In the genomic region with DNA sequence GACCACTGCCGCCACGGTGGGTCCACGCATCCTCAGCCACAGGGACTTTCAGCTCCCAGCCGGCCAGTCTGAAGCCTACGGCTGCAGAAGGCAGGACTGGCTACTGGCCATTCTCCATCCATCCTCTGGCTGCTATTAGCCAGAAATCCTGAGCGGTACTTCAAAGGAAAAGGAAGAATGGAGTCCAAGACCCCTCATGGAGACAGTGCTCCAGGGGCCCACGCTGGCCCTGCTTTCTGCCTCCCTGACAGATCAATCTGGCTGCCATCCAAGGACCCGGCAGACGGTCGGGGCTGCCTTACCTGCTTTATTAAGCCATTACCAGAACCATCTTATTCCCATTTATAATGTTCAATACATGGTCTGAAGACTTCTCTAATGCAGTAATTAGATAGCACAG, we compare ENCODE assay signal across 10 mouse cellular contexts.
DNase-seq lines count a peak whose midpoint lies in the region; ATAC-seq and TF ChIP-seq lines count a peak whose summit lies in the region.
"Had no signal": no experiment of that assay in that cellular context is flagged by ENCODE, and none has a peak within 500 bp of the region (broad histone marks: within the 10 kb centered on the region; RNA-seq: fewer than 3 reads in every experiment).

No protein-coding gene starts in this region.

- TF ChIP-seq EP300 in stomach, postnatal 0 days (optimal IDR thresholded peaks at IDR 0.05), result no peak

- peak; percentile 65 for DNase-seq in intestine, embryonic 14.5 days (ENCODE audit: low spot score)
- peak; percentile 54 for DNase-seq in midbrain, embryonic 14.5 days
- no peak for DNase-seq in stomach, postnatal 0 days (ENCODE audit: low spot score)
- no peak for DNase-seq in right cerebral cortex, postnatal 4 days
- no peak for DNase-seq in layer of hippocampus, postnatal 25 days (ENCODE audit: extremely low spot score in 1 of 2, low spot score in 1 of 2)
- DNase-seq: gastrocnemius, adult 2 months had no signal

- no peak overlapping the region for H3K9ac ChIP-seq in intestine, embryonic 14.5 days (ENCODE audit: low read length)
- H3K9ac ChIP-seq in intestine, postnatal 0 days (ENCODE audit: low read depth, low read length), result no peak overlapping the region
- H3K9ac ChIP-seq in hindbrain, embryonic 13.5 days, result peak overlapping the region; percentile 44; the same call in 1 of the 2 replicates
- no peak overlapping the region for H3K9ac ChIP-seq in midbrain, embryonic 14.5 days (replicated peaks; ENCODE audit: low read length)
- H3K9ac ChIP-seq in stomach, postnatal 0 days (ENCODE audit: low read length), result no peak overlapping the region
- H3K9ac ChIP-seq: lung, embryonic 15.5 days had no signal

- WGBS in intestine, embryonic 14.5 days, result 35% methylated on average over 10 of the region's 10 CpGs
- 58% methylated on average over 10 of the region's 10 CpGs for WGBS in intestine, postnatal 0 days
- WGBS in hindbrain, embryonic 13.5 days, result 28% methylated on average over 10 of the region's 10 CpGs
- WGBS in midbrain, embryonic 14.5 days, result 14% methylated on average over 10 of the region's 10 CpGs
- 39% methylated on average over 10 of the region's 10 CpGs for WGBS in stomach, postnatal 0 days

- H3K4me3 ChIP-seq in intestine, embryonic 14.5 days (ENCODE audit: low read depth, low read length), result no peak overlapping the region
- no peak overlapping the region for H3K4me3 ChIP-seq in intestine, postnatal 0 days (ENCODE audit: low read depth, low read length)
- no peak overlapping the region for H3K4me3 ChIP-seq in hindbrain, embryonic 13.5 days
- no peak overlapping the region for H3K4me3 ChIP-seq in midbrain, embryonic 14.5 days (replicated peaks; ENCODE audit: low read depth, low read length)
- H3K4me3 ChIP-seq in stomach, postnatal 0 days (ENCODE audit: low read depth, low read length), result no peak overlapping the region
- H3K4me3 ChIP-seq: layer of hippocampus, adult 2 months; lung, embryonic 15.5 days had no signal

- TF ChIP-seq CTCF in intestine, postnatal 0 days (IDR thresholded peaks at IDR 0.05; ENCODE audit: low read depth), result no peak
- no peak for TF ChIP-seq CTCF in stomach, postnatal 0 days (IDR thresholded peaks at IDR 0.05; ENCODE audit: low read depth)

- no peaks in the 10 kb centered on the region for H3K27me3 ChIP-seq in intestine, embryonic 14.5 days (replicated peaks; ENCODE audit: control insufficient read depth, insufficient read depth, low read length)
- H3K27me3 ChIP-seq in intestine, postnatal 0 days (replicated peaks; ENCODE audit: control insufficient read depth, insufficient read depth, low read length), result no peaks in the 10 kb centered on the region
- H3K27me3 ChIP-seq in hindbrain, embryonic 13.5 days, result no peaks in the 10 kb centered on the region
- H3K27me3 ChIP-seq in midbrain, embryonic 14.5 days (ENCODE audit: control insufficient read depth, insufficient read depth, low read length), result no peaks in the 10 kb centered on the region
- no peaks in the 10 kb centered on the region for H3K27me3 ChIP-seq in stomach, postnatal 0 days (ENCODE audit: control insufficient read depth, insufficient read depth, low read length)
- H3K27me3 ChIP-seq: lung, embryonic 15.5 days had no signal

- H3K9me3 ChIP-seq in intestine, embryonic 14.5 days (ENCODE audit: control insufficient read depth, low read length), result no peaks in the 10 kb centered on the region
- no peaks in the 10 kb centered on the region for H3K9me3 ChIP-seq in intestine, postnatal 0 days (ENCODE audit: control insufficient read depth)
- no peaks in the 10 kb centered on the region for H3K9me3 ChIP-seq in hindbrain, embryonic 13.5 days
- no peaks in the 10 kb centered on the region for H3K9me3 ChIP-seq in midbrain, embryonic 14.5 days (ENCODE audit: control insufficient read depth, low read length)
- no peaks in the 10 kb centered on the region for H3K9me3 ChIP-seq in stomach, postnatal 0 days (ENCODE audit: control insufficient read depth, low read length)
- H3K9me3 ChIP-seq: lung, embryonic 15.5 days had no signal

- H3K27ac ChIP-seq in intestine, embryonic 14.5 days (ENCODE audit: low read depth), result peak overlapping the region; percentile 55; the same call in 1 of the 2 replicates
- H3K27ac ChIP-seq in intestine, postnatal 0 days (ENCODE audit: low read depth, low read length), result no peak overlapping the region
- peak overlapping the region; percentile 80 for H3K27ac ChIP-seq in hindbrain, embryonic 13.5 days
- H3K27ac ChIP-seq in midbrain, embryonic 14.5 days (replicated peaks; ENCODE audit: low read depth, low read length), result peak overlapping the region; percentile 57
- peak overlapping the region; percentile 24; the same call in 1 of the 2 replicates for H3K27ac ChIP-seq in stomach, postnatal 0 days (replicated peaks)
- H3K27ac ChIP-seq: gastrocnemius, adult 2 months; layer of hippocampus, adult 2 months; lung, embryonic 15.5 days had no signal

- H3K4me1 ChIP-seq in intestine, embryonic 14.5 days (replicated peaks; ENCODE audit: control insufficient read depth, insufficient read depth, low read length), result peaks cover 11% of the 10 kb centered on the region
- no peaks in the 10 kb centered on the region for H3K4me1 ChIP-seq in intestine, postnatal 0 days (replicated peaks; ENCODE audit: control insufficient read depth, insufficient read depth, low read length)
- H3K4me1 ChIP-seq in hindbrain, embryonic 13.5 days (replicated peaks), result peaks cover 76% of the 10 kb centered on the region
- H3K4me1 ChIP-seq in midbrain, embryonic 14.5 days (ENCODE audit: control insufficient read depth, insufficient read depth, low read length), result peaks cover 24% of the 10 kb centered on the region
- H3K4me1 ChIP-seq in stomach, postnatal 0 days (replicated peaks; ENCODE audit: control insufficient read depth, insufficient read depth), result no peaks in the 10 kb centered on the region; the same call in 1 of the 2 replicates

- H3K36me3 ChIP-seq in intestine, embryonic 14.5 days (ENCODE audit: control insufficient read depth, insufficient read depth, low read length), result no peaks in the 10 kb centered on the region
- H3K36me3 ChIP-seq in intestine, postnatal 0 days (ENCODE audit: control insufficient read depth, insufficient read depth), result no peaks in the 10 kb centered on the region
- H3K36me3 ChIP-seq in hindbrain, embryonic 13.5 days, result no peaks in the 10 kb centered on the region
- no peaks in the 10 kb centered on the region for H3K36me3 ChIP-seq in midbrain, embryonic 14.5 days (ENCODE audit: control insufficient read depth, insufficient read depth, low read length)
- no peaks in the 10 kb centered on the region for H3K36me3 ChIP-seq in stomach, postnatal 0 days (ENCODE audit: control insufficient read depth, insufficient read depth, low read length)
- H3K36me3 ChIP-seq: lung, embryonic 15.5 days had no signal

- no peak overlapping the region for H3K4me2 ChIP-seq in intestine, embryonic 14.5 days (ENCODE audit: low read length)
- H3K4me2 ChIP-seq in intestine, postnatal 0 days (replicated peaks; ENCODE audit: low read depth), result no peak overlapping the region
- H3K4me2 ChIP-seq in hindbrain, embryonic 13.5 days, result peak overlapping the region; percentile 23; the same call in 1 of the 2 replicates
- H3K4me2 ChIP-seq in midbrain, embryonic 14.5 days (ENCODE audit: low read length), result no peak overlapping the region; the same call in 1 of the 2 replicates
- no peak overlapping the region for H3K4me2 ChIP-seq in stomach, postnatal 0 days (replicated peaks; ENCODE audit: low read depth)

- no peak for ATAC-seq in intestine, embryonic 14.5 days (replicated peaks; ENCODE audit: low FRiP score, low TSS enrichment, low read depth)
- no peak for ATAC-seq in intestine, postnatal 0 days
- ATAC-seq in hindbrain, embryonic 13.5 days (ENCODE audit: low FRiP score), result no peak
- no peak for ATAC-seq in midbrain, embryonic 14.5 days (ENCODE audit: low FRiP score, low TSS enrichment)
- ATAC-seq in stomach, postnatal 0 days (ENCODE audit: low FRiP score, low TSS enrichment), result no peak

Comparison
In these comparisons a context has a peak if more than half of its experiments do, and no peak if none do; other contexts are left out.
1. DNase-seq: peak in intestine, embryonic 14.5 days (single experiment) and midbrain, embryonic 14.5 days (single experiment); none in stomach, postnatal 0 days (single experiment), right cerebral cortex, postnatal 4 days (single experiment) and layer of hippocampus, postnatal 25 days (0 of 2).